Mouse (Mus musculus): ENCODE data around the gene Urb1. TPM values are rescaled to one million over a fixed set of nuclear protein-coding genes. Genes with fewer than 3 reads are reported as not detected.

Urb1 gene
- polyA plus RNA-seq, 1 experiment from 2014 or later, result 9.9 TPM

DNA sequence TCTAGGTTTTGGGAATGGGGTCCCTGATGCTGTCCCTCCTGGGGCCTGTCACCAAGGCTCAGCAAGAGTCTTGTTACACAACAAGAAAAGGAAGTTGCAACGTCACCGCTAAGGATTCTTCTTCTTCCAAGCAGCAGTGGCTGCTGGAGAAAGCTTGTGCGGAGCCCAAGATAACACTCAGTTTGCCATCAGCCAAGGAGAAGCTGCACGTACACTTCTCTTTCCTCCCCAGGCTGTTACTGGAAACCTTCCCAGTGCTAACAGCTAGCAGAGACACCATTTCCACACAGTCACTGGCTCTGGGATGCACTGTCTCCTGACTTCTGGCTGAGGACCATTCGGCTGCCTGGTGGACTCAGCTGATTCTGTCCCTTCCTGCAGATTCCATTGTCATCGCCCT, 63.1 kb downstream of the Urb1 start:
- H3K4me3 ChIP-seq (ENCODE audit: low read depth, low read length), result no peak overlapping the region
- no peak overlapping the region for H3K27ac ChIP-seq (ENCODE audit: low read length)
- H3K27me3 ChIP-seq (ENCODE audit: control insufficient read depth, insufficient read depth, low read length), result no peaks in the 10 kb centered on the region
- no peak overlapping the region for H3K4me2 ChIP-seq (replicated peaks; ENCODE audit: low read depth, low read length)
- H3K9me3 ChIP-seq (ENCODE audit: control insufficient read depth, low read depth, low read length), result no peaks in the 10 kb centered on the region
- no peak for ATAC-seq (ENCODE audit: insufficient number of reproducible peaks, insufficient read depth, low FRiP score, low read depth)
- H3K36me3 ChIP-seq (ENCODE audit: control insufficient read depth, insufficient read depth, low read length), result peaks cover 4% of the 10 kb centered on the region; the same call in 1 of the 2 replicates
- WGBS, result 85% methylated on average over 6 of the region's 6 CpGs
- no peaks in the 10 kb centered on the region for H3K4me1 ChIP-seq (ENCODE audit: control insufficient read depth, insufficient read depth, low read length)
- no peak overlapping the region for H3K9ac ChIP-seq (replicated peaks; ENCODE audit: low read depth, low read length)

DNA sequence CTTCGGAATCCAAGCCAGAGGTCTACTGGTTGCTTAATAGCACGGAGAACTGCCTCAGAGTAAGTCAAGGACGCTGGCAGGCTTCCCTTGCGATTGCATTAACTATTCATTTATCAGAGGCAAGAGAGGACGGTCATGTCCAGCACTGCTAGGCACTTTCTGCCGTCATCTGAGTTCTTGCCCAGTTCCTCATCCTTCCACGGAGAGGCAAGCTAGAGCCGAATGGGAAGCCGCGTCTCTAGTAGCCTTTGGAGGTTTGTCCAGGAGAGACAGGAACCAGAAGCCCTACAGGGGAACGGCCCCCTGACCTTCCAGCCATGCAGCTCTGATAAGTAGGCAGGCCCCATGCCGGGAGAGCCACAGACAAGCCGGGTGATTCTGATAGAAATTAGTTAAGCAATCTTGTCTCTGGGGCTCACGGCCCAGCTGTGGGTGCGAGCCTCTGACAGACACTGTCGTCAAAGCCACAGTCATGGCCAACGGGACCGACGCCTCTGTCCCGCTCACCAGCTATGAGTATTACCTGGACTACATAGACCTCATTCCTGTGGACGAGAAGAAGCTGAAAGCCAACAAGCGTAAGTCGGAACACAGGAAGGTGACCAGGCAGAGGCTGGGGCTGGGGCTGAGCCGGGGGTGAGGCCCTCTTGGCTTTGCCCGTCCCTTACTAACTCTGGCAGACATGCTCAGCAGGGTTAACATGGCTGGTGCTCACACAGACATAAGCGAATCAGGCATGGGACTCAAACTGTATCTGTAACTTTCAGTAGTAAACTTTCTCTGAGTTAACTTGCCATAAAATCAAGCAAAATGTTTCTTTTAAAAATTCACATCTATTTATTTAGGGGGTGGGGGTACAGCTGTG, 71.9 kb downstream of the Urb1 start, which contains the start of gene Mrap:
TSS of gene Mrap (plus strand) at position 116 of the 865 bp plus-strand sequence.
- ATAC-seq (ENCODE audit: insufficient number of reproducible peaks, insufficient read depth, low FRiP score, low read depth), result peak; percentile 34; the same call in 1 of the 2 replicates
- Histone ChIP-seq H3K27ac (ENCODE audit: low read length) (no peak within 1 kb of the TSS), H3K27me3 (ENCODE audit: control insufficient read depth, insufficient read depth, low read length) (no peaks in the 10 kb centered on the region), H3K4me1 (ENCODE audit: control insufficient read depth, insufficient read depth, low read length) (no peaks in the 10 kb centered on the region), H3K4me3 (ENCODE audit: low read depth, low read length) (no peak within 1 kb of the TSS), H3K36me3 (ENCODE audit: control insufficient read depth, insufficient read depth, low read length) (no peaks in the 10 kb centered on the region), H3K4me2 (replicated peaks; ENCODE audit: low read depth, low read length) (no peak within 1 kb of the TSS), H3K9ac (replicated peaks; ENCODE audit: low read depth, low read length) (no peak within 1 kb of the TSS), H3K9me3 (ENCODE audit: control insufficient read depth, low read depth, low read length) (no peaks in the 10 kb centered on the region)
- WGBS, result 76% methylated on average over 26 of the region's 26 CpGs

DNA sequence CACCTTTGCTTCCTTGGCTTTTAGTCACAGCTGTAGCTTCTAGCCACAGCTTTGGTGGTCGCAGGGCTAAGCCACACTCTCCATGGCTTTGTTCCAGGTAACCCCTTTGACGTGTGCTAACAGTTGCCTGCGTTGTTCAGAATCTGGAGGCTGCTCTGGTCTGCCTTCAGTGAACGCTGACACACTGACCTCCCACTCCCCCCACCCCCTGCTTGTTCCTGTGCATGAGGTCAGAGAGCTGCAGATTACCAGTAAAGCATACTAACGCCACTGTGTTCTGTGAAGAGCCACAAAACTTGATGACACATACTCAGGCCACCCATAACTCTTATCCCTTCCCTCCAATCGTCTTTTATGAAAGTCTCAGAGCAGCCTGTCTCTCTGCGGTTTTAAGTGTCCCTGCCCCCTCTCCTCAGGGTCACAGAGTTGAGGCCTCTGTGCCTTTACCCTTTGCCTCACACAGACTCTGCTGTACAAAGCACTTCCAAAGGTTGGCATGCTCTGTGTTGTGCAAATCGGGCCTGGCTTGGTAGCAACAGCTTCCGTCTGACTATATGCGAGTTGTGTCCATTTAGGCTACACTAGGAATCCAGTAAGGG, 73.4 kb downstream of the Urb1 start:
- ATAC-seq (ENCODE audit: insufficient number of reproducible peaks, insufficient read depth, low FRiP score, low read depth), result no peak
- 46% methylated on average over 10 of the region's 10 CpGs for WGBS
- Histone ChIP-seq H3K27me3 (ENCODE audit: control insufficient read depth, insufficient read depth, low read length) (no peaks in the 10 kb centered on the region), H3K36me3 (ENCODE audit: control insufficient read depth, insufficient read depth, low read length) (no peaks in the 10 kb centered on the region), H3K27ac (ENCODE audit: low read length) (no peak overlapping the region), H3K9me3 (ENCODE audit: control insufficient read depth, low read depth, low read length) (no peaks in the 10 kb centered on the region), H3K9ac (replicated peaks; ENCODE audit: low read depth, low read length) (no peak overlapping the region), H3K4me3 (ENCODE audit: low read depth, low read length) (no peak overlapping the region), H3K4me1 (ENCODE audit: control insufficient read depth, insufficient read depth, low read length) (no peaks in the 10 kb centered on the region), H3K4me2 (replicated peaks; ENCODE audit: low read depth, low read length) (no peak overlapping the region)

DNA sequence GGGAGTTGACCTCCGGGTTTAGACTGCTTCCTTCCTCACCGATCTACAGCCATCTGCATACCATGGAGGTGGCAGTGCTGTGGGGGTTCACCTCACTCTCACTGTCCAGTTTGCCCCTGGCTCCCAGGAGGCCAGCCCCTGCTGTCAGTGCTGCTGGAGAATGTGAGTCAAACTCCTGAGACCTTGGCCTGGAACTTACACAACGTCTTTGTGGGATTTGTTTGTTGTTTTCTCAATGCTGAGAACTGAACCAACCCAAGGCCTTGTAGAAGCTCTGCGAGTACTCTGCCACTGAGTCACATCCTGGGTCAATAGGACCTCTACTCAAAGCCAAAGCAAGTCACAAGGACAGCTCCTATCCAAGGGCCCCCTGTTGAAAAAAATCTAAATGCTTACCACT, 74.6 kb downstream of the Urb1 start:
- no peak overlapping the region for H3K4me3 ChIP-seq (ENCODE audit: low read depth, low read length)
- no peaks in the 10 kb centered on the region for H3K36me3 ChIP-seq (ENCODE audit: control insufficient read depth, insufficient read depth, low read length)
- H3K9ac ChIP-seq (replicated peaks; ENCODE audit: low read depth, low read length), result no peak overlapping the region
- H3K27ac ChIP-seq (ENCODE audit: low read length), result no peak overlapping the region
- no peaks in the 10 kb centered on the region for H3K4me1 ChIP-seq (ENCODE audit: control insufficient read depth, insufficient read depth, low read length)
- H3K4me2 ChIP-seq (replicated peaks; ENCODE audit: low read depth, low read length), result no peak overlapping the region
- WGBS, result 70% methylated on average over 4 of the region's 4 CpGs
- no peak for ATAC-seq (ENCODE audit: insufficient number of reproducible peaks, insufficient read depth, low FRiP score, low read depth)
- no peaks in the 10 kb centered on the region for H3K9me3 ChIP-seq (ENCODE audit: control insufficient read depth, low read depth, low read length)
- H3K27me3 ChIP-seq (ENCODE audit: control insufficient read depth, insufficient read depth, low read length), result no peaks in the 10 kb centered on the region

- Histone ChIP-seq H3K27ac (ENCODE audit: low read length) (peak within 1 kb of the TSS; percentile 61; the same call in 1 of the 2 replicates), H3K9me3 (ENCODE audit: control insufficient read depth, low read depth, low read length) (no peaks in the 10 kb centered on the region), H3K9ac (replicated peaks; ENCODE audit: low read depth, low read length) (peak within 1 kb of the TSS; percentile 77), H3K36me3 (ENCODE audit: control insufficient read depth, insufficient read depth, low read length) (peaks cover 6% of the 10 kb centered on the region), H3K4me2 (replicated peaks; ENCODE audit: low read depth, low read length) (peak within 1 kb of the TSS; percentile 94), H3K27me3 (ENCODE audit: control insufficient read depth, insufficient read depth, low read length) (no peaks in the 10 kb centered on the region), H3K4me3 (ENCODE audit: low read depth, low read length) (peak within 1 kb of the TSS; percentile 91), H3K4me1 (ENCODE audit: control insufficient read depth, insufficient read depth, low read length) (peaks cover 6% of the 10 kb centered on the region; the same call in 1 of the 2 replicates)
- 2% methylated on average over 53 of the region's 53 CpGs for WGBS
- ATAC-seq (ENCODE audit: insufficient number of reproducible peaks, insufficient read depth, low FRiP score, low read depth), result peak; percentile 95
Measured at GRCm38 (mm10) chr16:90727233-90728115, 82.7 kb downstream of the Urb1 start, which contains the start of gene Mis18a. Gene Mis18a, minus strand, starts transcription at chr16:90727404.

DNA sequence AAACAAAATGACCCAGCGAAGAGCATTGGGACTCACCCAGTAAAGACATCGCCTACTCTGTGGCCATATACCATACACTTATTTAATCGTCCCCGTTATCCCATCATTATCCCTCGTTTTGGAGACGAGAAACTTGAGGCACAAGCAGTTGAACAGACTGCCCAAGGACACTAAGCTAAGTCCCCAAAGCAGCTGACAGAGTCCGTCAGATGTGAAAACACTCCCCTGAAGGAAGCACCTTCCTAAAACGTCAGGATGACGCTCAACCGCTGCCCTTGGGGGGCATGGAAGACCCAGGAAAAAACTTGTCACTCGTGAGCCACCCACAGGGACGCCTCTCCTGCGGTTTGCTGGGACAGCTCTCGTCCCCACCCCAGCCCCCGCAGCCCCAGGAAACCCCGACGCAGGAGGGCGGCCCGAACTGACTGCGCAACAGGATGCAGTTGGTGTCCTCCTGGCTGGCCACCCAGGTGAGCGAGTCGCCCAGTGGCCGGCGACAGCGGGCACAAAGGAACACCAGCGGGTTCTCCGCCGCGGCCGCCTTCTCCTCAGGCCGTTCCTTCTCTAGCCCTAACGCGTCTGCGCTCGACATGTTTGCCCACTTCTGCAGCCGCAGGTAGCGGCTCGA, 83.5 kb downstream of the Urb1 start:
- H3K36me3 ChIP-seq (ENCODE audit: control insufficient read depth, insufficient read depth, low read length), result peaks cover 7% of the 10 kb centered on the region
- peak overlapping the region; percentile 91 for H3K4me3 ChIP-seq (ENCODE audit: low read depth, low read length)
- H3K4me2 ChIP-seq (replicated peaks; ENCODE audit: low read depth, low read length), result peak overlapping the region; percentile 94
- H3K27me3 ChIP-seq (ENCODE audit: control insufficient read depth, insufficient read depth, low read length), result no peaks in the 10 kb centered on the region
- peak overlapping the region; percentile 77 for H3K9ac ChIP-seq (replicated peaks; ENCODE audit: low read depth, low read length)
- WGBS, result 5% methylated on average over 38 of the region's 38 CpGs
- ATAC-seq (ENCODE audit: insufficient number of reproducible peaks, insufficient read depth, low FRiP score, low read depth), result peak; percentile 60
- peak overlapping the region; percentile 15; the same call in 1 of the 2 replicates for H3K27ac ChIP-seq (ENCODE audit: low read length)
- no peaks in the 10 kb centered on the region for H3K9me3 ChIP-seq (ENCODE audit: control insufficient read depth, low read depth, low read length)
- peaks cover 6% of the 10 kb centered on the region; the same call in 1 of the 2 replicates for H3K4me1 ChIP-seq (ENCODE audit: control insufficient read depth, insufficient read depth, low read length)

GRCm38 (mm10) chr16:90724051-90724450, 86.2 kb downstream of the Urb1 start:
- H3K36me3 ChIP-seq (ENCODE audit: control insufficient read depth, insufficient read depth, low read length), result peaks cover 24% of the 10 kb centered on the region

More at GRCm38 (mm10) chr16:90724051-90724450, 86.2 kb downstream of the Urb1 start:
- no peaks in the 10 kb centered on the region for H3K27me3 ChIP-seq (ENCODE audit: control insufficient read depth, insufficient read depth, low read length)
- H3K9ac ChIP-seq (replicated peaks; ENCODE audit: low read depth, low read length), result no peak overlapping the region
- no peak overlapping the region for H3K27ac ChIP-seq (ENCODE audit: low read length)
- peaks cover 6% of the 10 kb centered on the region; the same call in 1 of the 2 replicates for H3K4me1 ChIP-seq (ENCODE audit: control insufficient read depth, insufficient read depth, low read length)
- 100% methylated on average over 4 of the region's 4 CpGs for WGBS
- ATAC-seq (ENCODE audit: insufficient number of reproducible peaks, insufficient read depth, low FRiP score, low read depth), result no peak
- no peaks in the 10 kb centered on the region for H3K9me3 ChIP-seq (ENCODE audit: control insufficient read depth, low read depth, low read length)
- no peak overlapping the region for H3K4me2 ChIP-seq (replicated peaks; ENCODE audit: low read depth, low read length)
- H3K4me3 ChIP-seq (ENCODE audit: low read depth, low read length), result no peak overlapping the region
